Mouse (Mus musculus) liver, embryonic 16.5 days (tissue): ENCODE measurements at regions not wholly inside any gene's neighbourhood (a gene's known extent, or its start where the extent isn't known, plus 50 kb on each side); places are given as distances from the start of the nearest gene placed in this dataset.
A peak's percentile ranks its signal among the peaks of the same experiment; 100 is the strongest.

Source experiments
- ATAC-seq: fragments of 200-750 bp; cut with Nextera tagmentation; 2 replicates; pipeline ENCODE4 v1.8.0; 2017; ENCODE audit warnings: low read depth, mild to moderate bottlenecking, moderate number of reproducible peaks, moderate library complexity
- H3K27ac ChIP-seq: fragments of 300-500 bp; sonication (generic); 2 replicates; pipeline ENCODE4 v1.5.1; 2014; ENCODE audit warnings: mild to moderate bottlenecking, low read length
- H3K27me3 ChIP-seq: fragments of 300-500 bp; sonication (generic); 2 replicates; pipeline ENCODE4 v1.6.1; 2014; ENCODE audit warnings: low read depth, low read length, mixed read lengths; ENCODE audit not compliant: control insufficient read depth, insufficient read depth
- H3K36me3 ChIP-seq: fragments of 300-500 bp; sonication (generic); 2 replicates; pipeline ENCODE4 v1.6.1; 2014; ENCODE audit warnings: mild to moderate bottlenecking; ENCODE audit not compliant: control insufficient read depth, insufficient read depth
- H3K4me1 ChIP-seq: fragments of 300-500 bp; sonication (generic); 2 replicates; pipeline ENCODE4 v1.6.1; 2014; ENCODE audit warnings: low read depth, low read length, mixed read lengths; ENCODE audit not compliant: control insufficient read depth
- H3K4me2 ChIP-seq: fragments of 300-500 bp; sonication (generic); 2 replicates; pipeline ENCODE4 v1.6.1; 2014; ENCODE audit warnings: low read depth, low read length, mixed read lengths
- H3K4me3 ChIP-seq: fragments of 300-500 bp; sonication (generic); 2 replicates; pipeline ENCODE4 v1.5.1; 2014; ENCODE audit warnings: low read depth, mild to moderate bottlenecking, low read length
- H3K9ac ChIP-seq: fragments of 300-500 bp; sonication (generic); 2 replicates; pipeline ENCODE4 v1.6.1; 2014; ENCODE audit warnings: low read depth, low read length
- H3K9me3 ChIP-seq: fragments of 300-500 bp; sonication (generic); replicated peaks from 2 replicates; pipeline ENCODE4 v1.6.1; 2016; ENCODE audit warnings: low read length; ENCODE audit not compliant: control insufficient read depth
- WGBS: fragments of 180-500 bp; shearing (Covaris S2); extraction: QIAGEN DNeasy Blood & Tissue Kit; methylation state at CpG from one replicate; pipeline ENCODE4 v1.1.7; 2014; ENCODE audit not compliant: insufficient replicate concordance; 5-methylcytosine and 5-hydroxymethylcytosine counted together

DNA sequence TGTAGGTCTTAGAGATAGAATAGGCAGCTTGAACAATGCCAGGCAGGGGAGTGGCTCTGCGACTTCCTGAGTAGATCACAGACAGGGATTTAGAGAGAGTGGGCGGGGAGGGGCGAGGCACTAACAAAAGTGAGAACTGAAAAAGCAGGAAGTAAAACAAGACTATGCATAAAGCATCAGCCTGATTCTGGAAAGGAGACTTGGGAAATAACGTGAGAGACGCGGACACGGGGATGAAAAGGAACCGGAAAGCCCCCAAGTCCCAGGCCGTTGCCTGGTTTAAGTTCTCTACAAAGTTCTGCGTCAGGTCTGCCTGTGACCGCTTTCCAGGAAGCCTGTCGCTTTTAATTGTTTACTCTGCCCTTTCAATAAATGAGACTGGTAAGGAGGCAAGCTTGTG lies 86.3 kb downstream of the D16Ertd472e start:
- peak overlapping the region; percentile 45 for H3K4me2 ChIP-seq
- H3K9me3 ChIP-seq = no peaks in the 10 kb centered on the region
- H3K27ac ChIP-seq = no peak overlapping the region
- H3K4me3 ChIP-seq = peak overlapping the region; percentile 25
- H3K36me3 ChIP-seq = no peaks in the 10 kb centered on the region
- ATAC-seq = 0 out of 2 replicates have a peak, but pooled peaks have one; percentile 27
- no peak overlapping the region for H3K9ac ChIP-seq
- no peaks in the 10 kb centered on the region; the same call in 1 of the 2 replicates for H3K4me1 ChIP-seq
- H3K27me3 ChIP-seq = no peaks in the 10 kb centered on the region
- WGBS = 2% methylated on average over 12 of the region's 12 CpGs

- no peak for ATAC-seq
- H3K36me3 ChIP-seq = no peaks in the 10 kb centered on the region
- no peak overlapping the region for H3K4me2 ChIP-seq
- H3K27ac ChIP-seq = no peak overlapping the region
- 21% methylated on average over 4 of the region's 4 CpGs for WGBS
- H3K9me3 ChIP-seq = no peaks in the 10 kb centered on the region
- H3K4me1 ChIP-seq = no peaks in the 10 kb centered on the region; the same call in 1 of the 2 replicates
- no peaks in the 10 kb centered on the region for H3K27me3 ChIP-seq
- H3K4me3 ChIP-seq = no peak overlapping the region
- no peak overlapping the region for H3K9ac ChIP-seq
Observed at GRCm38 (mm10) chr16:78489604-78490003, 86.9 kb downstream of the D16Ertd472e start.

- WGBS = 68% methylated on average over 6 of the region's 6 CpGs
Observed at GRCm38 (mm10) chr16:78486531-78486930, 90.0 kb downstream of the D16Ertd472e start.

DNA sequence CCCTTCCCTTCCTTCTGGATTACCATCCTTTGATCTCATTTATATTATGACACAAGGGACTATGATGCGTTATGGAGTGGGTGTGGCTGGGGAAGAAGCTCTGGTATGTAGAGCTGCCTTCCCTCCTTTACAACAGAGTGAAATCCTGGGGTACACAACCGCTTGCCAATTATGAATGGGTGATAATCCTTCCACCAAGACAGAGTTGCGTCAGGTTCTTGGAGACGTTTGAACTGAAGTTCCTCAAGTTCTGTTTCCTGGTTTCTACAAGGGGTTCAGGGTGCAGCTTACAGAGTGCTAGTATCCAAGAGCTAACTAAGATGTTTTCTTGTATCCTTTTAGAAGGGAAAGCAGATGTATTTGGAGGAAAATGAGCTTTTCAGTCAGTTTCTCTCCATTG lies 92.2 kb downstream of the D16Ertd472e start:
- Histone ChIP-seq H3K9ac (no peak overlapping the region), H3K36me3 (no peaks in the 10 kb centered on the region), H3K27ac (no peak overlapping the region), H3K27me3 (no peaks in the 10 kb centered on the region), H3K4me3 (no peak overlapping the region), H3K4me1 (no peaks in the 10 kb centered on the region), H3K9me3 (no peaks in the 10 kb centered on the region), H3K4me2 (no peak overlapping the region)
- ATAC-seq = no peak
- 58% methylated on average over 4 of the region's 4 CpGs for WGBS

More at GRCm38 (mm10) chr16:78486531-78486930, 90.0 kb downstream of the D16Ertd472e start:
- H3K4me1 ChIP-seq = no peaks in the 10 kb centered on the region; the same call in 1 of the 2 replicates
- H3K9ac ChIP-seq = no peak overlapping the region
- H3K36me3 ChIP-seq = no peaks in the 10 kb centered on the region
- no peak for ATAC-seq
- H3K4me2 ChIP-seq = no peak overlapping the region
- no peaks in the 10 kb centered on the region for H3K27me3 ChIP-seq
- H3K27ac ChIP-seq = no peak overlapping the region
- no peak overlapping the region for H3K4me3 ChIP-seq
- H3K9me3 ChIP-seq = no peaks in the 10 kb centered on the region

GRCm38 (mm10) chr16:78481571-78481970 lies 94.9 kb downstream of the D16Ertd472e start:
- Histone ChIP-seq H3K9me3 (no peaks in the 10 kb centered on the region), H3K27ac (no peak overlapping the region), H3K4me3 (no peak overlapping the region), H3K9ac (no peak overlapping the region), H3K4me2 (no peak overlapping the region), H3K36me3 (no peaks in the 10 kb centered on the region), H3K27me3 (no peaks in the 10 kb centered on the region), H3K4me1 (no peaks in the 10 kb centered on the region)
- no peak for ATAC-seq
- WGBS = 70% methylated on average over 6 of the region's 6 CpGs

DNA sequence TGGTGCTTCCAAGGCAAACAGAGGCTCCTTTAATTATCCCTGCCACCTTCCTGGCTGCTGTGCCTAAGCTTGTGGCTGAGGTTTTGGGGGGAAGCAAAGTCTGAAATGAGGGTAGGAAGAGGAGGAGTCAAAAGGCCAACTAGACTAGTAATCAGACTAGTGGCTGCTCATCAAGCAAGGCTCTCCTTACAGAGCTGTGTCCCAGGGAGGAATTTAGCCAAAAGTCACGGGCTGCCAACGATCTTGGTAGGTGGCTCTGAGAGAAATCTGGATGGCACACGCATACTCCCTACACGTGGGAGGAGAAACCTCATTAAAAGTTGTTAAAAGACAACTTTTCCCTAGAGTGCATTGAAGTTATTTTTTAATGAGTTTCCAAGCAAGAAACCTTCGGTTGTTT lies 95.4 kb downstream of the D16Ertd472e start:
- WGBS = 64% methylated on average over 5 of the region's 5 CpGs
- Histone ChIP-seq H3K27ac (no peak overlapping the region), H3K36me3 (no peaks in the 10 kb centered on the region), H3K4me1 (no peaks in the 10 kb centered on the region), H3K27me3 (no peaks in the 10 kb centered on the region), H3K4me3 (no peak overlapping the region), H3K9ac (no peak overlapping the region), H3K9me3 (no peaks in the 10 kb centered on the region), H3K4me2 (no peak overlapping the region)
- ATAC-seq = no peak

DNA sequence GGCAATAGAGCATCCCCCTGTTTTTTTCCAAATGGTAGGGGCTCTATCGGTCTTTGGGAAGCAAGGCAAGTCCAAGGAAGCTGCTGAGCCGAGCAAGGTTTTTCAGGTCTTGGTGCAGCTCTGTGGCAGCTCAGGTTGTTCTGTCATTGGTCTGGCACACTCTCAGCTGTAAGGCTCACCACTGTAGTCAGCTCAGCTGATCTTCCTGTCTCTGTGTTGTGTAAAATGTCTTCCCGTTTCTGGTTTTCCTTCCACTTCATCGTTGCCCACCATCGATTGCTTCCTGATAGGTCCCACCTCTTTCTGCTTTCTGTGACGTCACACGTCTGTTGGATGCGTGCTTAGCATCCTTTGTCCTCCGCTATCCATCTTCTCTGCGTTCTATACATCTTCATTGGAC lies 96.2 kb downstream of the D16Ertd472e start:
- Histone ChIP-seq H3K9ac (no peak overlapping the region), H3K36me3 (no peaks in the 10 kb centered on the region), H3K9me3 (no peaks in the 10 kb centered on the region), H3K27ac (no peak overlapping the region), H3K4me3 (no peak overlapping the region), H3K4me2 (no peak overlapping the region), H3K27me3 (no peaks in the 10 kb centered on the region), H3K4me1 (no peaks in the 10 kb centered on the region)
- no peak for ATAC-seq
- WGBS = 50% methylated on average over 10 of the region's 10 CpGs

DNA sequence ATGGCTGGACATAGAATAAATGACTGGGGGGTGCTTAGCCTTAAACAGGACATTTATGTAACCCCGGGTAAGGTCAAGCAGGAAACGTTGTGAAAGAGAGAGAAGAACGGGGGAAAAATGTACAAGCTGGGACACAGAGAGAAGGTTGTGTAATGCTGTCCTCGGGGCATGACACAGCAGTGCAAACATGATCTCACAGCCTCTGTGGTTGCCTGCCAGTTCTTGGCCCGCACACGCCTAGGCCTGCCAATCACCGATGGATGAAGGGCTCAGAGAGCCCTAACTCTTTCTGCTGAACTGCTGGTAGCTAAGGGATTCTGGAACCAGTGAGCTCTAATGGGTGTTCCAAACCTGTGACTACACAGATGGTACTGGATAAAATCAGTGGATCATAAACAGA lies 96.5 kb upstream of the Btg3 start:
- Histone ChIP-seq H3K36me3 (no peaks in the 10 kb centered on the region), H3K9me3 (no peaks in the 10 kb centered on the region), H3K27me3 (no peaks in the 10 kb centered on the region), H3K27ac (no peak overlapping the region), H3K4me3 (no peak overlapping the region), H3K4me2 (no peak overlapping the region), H3K4me1 (no peaks in the 10 kb centered on the region), H3K9ac (no peak overlapping the region)
- WGBS = 24% methylated on average over 7 of the region's 7 CpGs
- ATAC-seq = peak; percentile 99

DNA sequence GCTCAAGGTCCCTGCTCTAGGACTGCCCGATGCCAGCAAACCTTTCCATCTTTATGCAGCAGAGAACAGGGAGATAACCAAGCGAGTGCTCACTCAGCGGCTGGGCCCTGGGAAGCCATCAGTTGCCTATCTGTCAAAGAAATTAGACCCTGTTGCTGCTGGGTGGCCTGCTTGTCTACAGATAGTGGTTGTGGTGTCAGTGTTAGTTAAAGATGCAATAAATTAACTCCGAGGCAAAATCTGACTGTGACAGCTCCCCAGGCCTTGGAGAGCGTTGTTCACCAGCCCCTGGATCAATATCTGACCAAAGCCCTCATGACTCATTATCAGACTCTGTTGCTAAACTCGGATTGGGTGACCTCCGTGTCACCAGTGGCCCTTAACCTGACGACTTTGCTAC lies 83.0 kb upstream of the Btg3 start:
- H3K4me2 ChIP-seq = no peak overlapping the region
- peak; percentile 60 for ATAC-seq
- no peak overlapping the region for H3K9ac ChIP-seq
- no peaks in the 10 kb centered on the region for H3K36me3 ChIP-seq
- no peaks in the 10 kb centered on the region for H3K9me3 ChIP-seq
- H3K27me3 ChIP-seq = no peaks in the 10 kb centered on the region
- H3K27ac ChIP-seq = no peak overlapping the region
- H3K4me1 ChIP-seq = no peaks in the 10 kb centered on the region
- WGBS = 35% methylated on average over 8 of the region's 8 CpGs
- H3K4me3 ChIP-seq = no peak overlapping the region
